Mouse (Mus musculus): ENCODE measurements around the gene Coq7. TPM values are rescaled to one million over a fixed set of nuclear protein-coding genes. Genes with fewer than 3 reads are reported as not detected.

Coq7 gene
- polyA plus RNA-seq, 1 experiment from 2014 or later: 109 TPM

- Histone ChIP-seq H3K36me3 (ENCODE audit: poor library complexity, severe bottlenecking) (no peaks in the 10 kb centered on the region), H3K27me3 (peaks cover 43% of the 10 kb centered on the region), H3K27ac (no peak overlapping the region), H3K4me1 (peaks cover 14% of the 10 kb centered on the region), H3K9ac (no peak overlapping the region), H3K4me2 (no peak overlapping the region), H3K9me3 (replicated peaks) (no peaks in the 10 kb centered on the region), H3K4me3 (no peak overlapping the region)
- no peak for ATAC-seq
- WGBS: 83% methylated on average over 4 of the region's 4 CpGs
Measured at GRCm38 (mm10) chr7:118494892-118495579, 38.1 kb downstream of the Coq7 start.

- Histone ChIP-seq H3K27me3 (peaks cover 54% of the 10 kb centered on the region), H3K36me3 (ENCODE audit: poor library complexity, severe bottlenecking) (no peaks in the 10 kb centered on the region), H3K27ac (no peak overlapping the region), H3K4me3 (no peak overlapping the region), H3K4me1 (peaks cover 14% of the 10 kb centered on the region), H3K9me3 (replicated peaks) (no peaks in the 10 kb centered on the region), H3K4me2 (no peak overlapping the region), H3K9ac (no peak overlapping the region)
- no peak for ATAC-seq
- 92% methylated on average over 9 of the region's 9 CpGs for WGBS
Measured at GRCm38 (mm10) chr7:118493892-118494291, 39.3 kb downstream of the Coq7 start.

- Histone ChIP-seq H3K4me2 (peak within 1 kb of the TSS; percentile 89), H3K27ac (no peak within 1 kb of the TSS), H3K4me1 (peaks cover 19% of the 10 kb centered on the region), H3K27me3 (peaks cover 62% of the 10 kb centered on the region), H3K36me3 (ENCODE audit: poor library complexity, severe bottlenecking) (no peaks in the 10 kb centered on the region), H3K4me3 (peak within 1 kb of the TSS; percentile 56), H3K9me3 (replicated peaks) (no peaks in the 10 kb centered on the region), H3K9ac (peak within 1 kb of the TSS; percentile 73)
- WGBS: under 1% methylated on average over 55 of the region's 55 CpGs
- ATAC-seq: peak; percentile 73
Measured at GRCm38 (mm10) chr7:118491431-118492147, 41.6 kb downstream of the Coq7 start, which contains the start of gene Itpripl2. Gene Itpripl2 (minus strand): TSS chr7:118491975.

- 2% methylated on average over 67 of the region's 67 CpGs for WGBS
Measured at GRCm38 (mm10) chr7:118490666-118491430, 42.3 kb downstream of the Coq7 start.

GRCm38 (mm10) chr7:118489706-118490665, 43.2 kb downstream of the Coq7 start:
- peak overlapping the region; percentile 56 for H3K4me3 ChIP-seq
- peaks cover 60% of the 10 kb centered on the region for H3K27me3 ChIP-seq

More at GRCm38 (mm10) chr7:118490666-118491430, 42.3 kb downstream of the Coq7 start:
- peak overlapping the region; percentile 89 for H3K4me2 ChIP-seq
- H3K4me1 ChIP-seq: peaks cover 19% of the 10 kb centered on the region
- H3K27ac ChIP-seq: no peak overlapping the region
- peak overlapping the region; percentile 73 for H3K9ac ChIP-seq
- ATAC-seq: peak; percentile 50
- no peaks in the 10 kb centered on the region for H3K9me3 ChIP-seq (replicated peaks)
- H3K36me3 ChIP-seq (ENCODE audit: poor library complexity, severe bottlenecking): no peaks in the 10 kb centered on the region
- peak overlapping the region; percentile 56 for H3K4me3 ChIP-seq
- peaks cover 62% of the 10 kb centered on the region for H3K27me3 ChIP-seq

GRCm38 (mm10) chr7:118488060-118488664, 45.0 kb downstream of the Coq7 start:
- Histone ChIP-seq H3K9me3 (replicated peaks) (no peaks in the 10 kb centered on the region), H3K4me3 (no peak overlapping the region), H3K36me3 (ENCODE audit: poor library complexity, severe bottlenecking) (no peaks in the 10 kb centered on the region), H3K4me1 (peaks cover 19% of the 10 kb centered on the region), H3K27ac (no peak overlapping the region), H3K4me2 (no peak overlapping the region), H3K27me3 (peaks cover 51% of the 10 kb centered on the region), H3K9ac (no peak overlapping the region)
- WGBS: 29% methylated on average over 8 of the region's 8 CpGs
- ATAC-seq: no peak

More at GRCm38 (mm10) chr7:118489706-118490665, 43.2 kb downstream of the Coq7 start:
- no peaks in the 10 kb centered on the region for H3K36me3 ChIP-seq (ENCODE audit: poor library complexity, severe bottlenecking)
- H3K4me2 ChIP-seq: peak overlapping the region; percentile 89; the same call in 1 of the 2 replicates
- 13% methylated on average over 57 of the region's 57 CpGs for WGBS
- no peak overlapping the region for H3K9ac ChIP-seq
- H3K9me3 ChIP-seq (replicated peaks): no peaks in the 10 kb centered on the region
- peaks cover 19% of the 10 kb centered on the region for H3K4me1 ChIP-seq
- peak; percentile 31; the same call in 1 of the 2 replicates for ATAC-seq
- no peak overlapping the region for H3K27ac ChIP-seq

- Histone ChIP-seq H3K36me3 (ENCODE audit: poor library complexity, severe bottlenecking) (no peaks in the 10 kb centered on the region), H3K9ac (no peak overlapping the region), H3K4me1 (peaks cover 18% of the 10 kb centered on the region), H3K27ac (no peak overlapping the region), H3K4me2 (no peak overlapping the region), H3K9me3 (replicated peaks) (no peaks in the 10 kb centered on the region), H3K27me3 (peaks cover 38% of the 10 kb centered on the region), H3K4me3 (no peak overlapping the region)
- ATAC-seq: no peak
- 65% methylated on average over 5 of the region's 5 CpGs for WGBS
Measured at GRCm38 (mm10) chr7:118486917-118487316, 46.2 kb downstream of the Coq7 start.

GRCm38 (mm10) chr7:118483996-118484395, 49.2 kb downstream of the Coq7 start:
- H3K27ac ChIP-seq: no peak overlapping the region
- no peaks in the 10 kb centered on the region for H3K36me3 ChIP-seq (ENCODE audit: poor library complexity, severe bottlenecking)
- 76% methylated on average over 1 of the region's 1 CpGs for WGBS
- no peak overlapping the region for H3K9ac ChIP-seq
- ATAC-seq: no peak
- no peaks in the 10 kb centered on the region for H3K9me3 ChIP-seq (replicated peaks)
- H3K27me3 ChIP-seq: peaks cover 9% of the 10 kb centered on the region
- H3K4me2 ChIP-seq: no peak overlapping the region
- H3K4me1 ChIP-seq: 0 out of 2 replicates have a peak, but pooled peaks cover 5% of the 10 kb centered on the region
- H3K4me3 ChIP-seq: no peak overlapping the region

- no peaks in the 10 kb centered on the region for H3K9me3 ChIP-seq (replicated peaks)
- ATAC-seq: no peak
- 90% methylated on average over 2 of the region's 2 CpGs for WGBS
Measured at GRCm38 (mm10) chr7:118482001-118482400, 51.2 kb downstream of the Coq7 start.

GRCm38 (mm10) chr7:118481047-118481810, 51.9 kb downstream of the Coq7 start:
- H3K27me3 ChIP-seq: no peaks in the 10 kb centered on the region
- H3K36me3 ChIP-seq (ENCODE audit: poor library complexity, severe bottlenecking): no peaks in the 10 kb centered on the region
- no peak overlapping the region for H3K27ac ChIP-seq
- H3K9me3 ChIP-seq (replicated peaks): no peaks in the 10 kb centered on the region
- no peaks in the 10 kb centered on the region for H3K4me1 ChIP-seq
- no peak for ATAC-seq
- no peak overlapping the region for H3K9ac ChIP-seq
- H3K4me3 ChIP-seq: no peak overlapping the region
- whole genome bisulfite sequencing: 90% methylated on average over 10 of the region's 10 CpGs
- no peak overlapping the region for H3K4me2 ChIP-seq

More at GRCm38 (mm10) chr7:118482001-118482400, 51.2 kb downstream of the Coq7 start:
- no peak overlapping the region for H3K27ac ChIP-seq
- H3K27me3 ChIP-seq: no peaks in the 10 kb centered on the region
- H3K9ac ChIP-seq: no peak overlapping the region
- no peak overlapping the region for H3K4me3 ChIP-seq
- no peaks in the 10 kb centered on the region for H3K36me3 ChIP-seq (ENCODE audit: poor library complexity, severe bottlenecking)
- no peaks in the 10 kb centered on the region for H3K4me1 ChIP-seq
- no peak overlapping the region for H3K4me2 ChIP-seq
